Mouse (Mus musculus) stomach, embryonic 16.5 days (tissue): ENCODE measurements around the gene 6030468B19Rik. TPM values are rescaled to one million over a fixed set of nuclear protein-coding genes. Genes with fewer than 3 reads are reported as not detected.
"Not testable (repeated sequence)": the region's sequence is repeated elsewhere in the genome, so short reads cannot be mapped to it uniquely, and the experiment has no call there.

Source experiments
- ATAC-seq: fragments of 200-750 bp; cut with Nextera tagmentation; 2 replicates; pipeline ENCODE4 v1.8.0; 2017; ENCODE audit warnings: moderate number of reproducible peaks, moderate TSS enrichment; ENCODE audit not compliant: insufficient read depth, low FRiP score
- H3K27ac ChIP-seq: fragments of 300-500 bp; sonication (generic); 2 replicates; pipeline ENCODE4 v1.5.1; 2014; ENCODE audit warnings: low read length
- H3K27me3 ChIP-seq: fragments of 300-500 bp; sonication (generic); 2 replicates; pipeline ENCODE4 v1.6.1; 2014; ENCODE audit warnings: low read length, control low read depth, mixed read lengths; ENCODE audit not compliant: control insufficient read depth, insufficient read depth
- H3K36me3 ChIP-seq: fragments of 300-500 bp; sonication (generic); 2 replicates; pipeline ENCODE4 v1.6.1; 2014; ENCODE audit warnings: low read length; ENCODE audit not compliant: control insufficient read depth, insufficient read depth
- H3K4me1 ChIP-seq: fragments of 300-500 bp; sonication (generic); 2 replicates; pipeline ENCODE4 v1.6.1; 2014; ENCODE audit warnings: low read length, control low read depth, mixed read lengths; ENCODE audit not compliant: control insufficient read depth, insufficient read depth
- H3K4me2 ChIP-seq: fragments of 300-500 bp; sonication (generic); 2 replicates; pipeline ENCODE4 v1.6.1; 2014; ENCODE audit warnings: low read depth, low read length, mixed read lengths
- H3K4me3 ChIP-seq: fragments of 300-500 bp; sonication (generic); replicated peaks from 2 replicates; pipeline ENCODE4 v1.5.1; 2014; ENCODE audit warnings: mild to moderate bottlenecking, low read length
- H3K9ac ChIP-seq: fragments of 300-500 bp; sonication (generic); 2 replicates; pipeline ENCODE4 v1.6.1; 2014; ENCODE audit warnings: low read length
- H3K9me3 ChIP-seq: fragments of 300-500 bp; sonication (generic); replicated peaks from 2 replicates; pipeline ENCODE4 v1.6.1; 2016; ENCODE audit warnings: low read length, control low read depth; ENCODE audit not compliant: control insufficient read depth
- WGBS: fragments of 180-500 bp; shearing (Covaris S2); extraction: QIAGEN DNeasy Blood & Tissue Kit; methylation state at CpG from one replicate; pipeline ENCODE4 v1.1.7; 2014; 5-methylcytosine and 5-hydroxymethylcytosine counted together
- polyA plus RNA-seq: library from polyadenylated mRNA; unstranded; fragments of >200 nt; fragmentation: Nextera tagmentation; extraction: Ambion mirVana; gene quantifications from 2 replicates; pipeline ENCODE4 v1.2.1, GENCODE M21; 2015

6030468B19Rik gene
- polyA plus RNA-seq, 1 experiment from 2014 or later: 4.7 TPM

GRCm38 (mm10) chr11:117809407-117810311 is 12.2 kb downstream of the 6030468B19Rik start, which contains the start of the genes Gm20708 and Syngr2:
TSS of gene Gm20708 (plus strand) at chr11:117809668.
TSS of gene Syngr2 (plus strand) at chr11:117809668.
- H3K27me3 ChIP-seq: no peaks in the 10 kb centered on the region
- peak; percentile 73 for ATAC-seq

GRCm38 (mm10) chr11:117810401-117811046 is 13.1 kb downstream of the 6030468B19Rik start:
- H3K36me3 ChIP-seq: peaks cover 8% of the 10 kb centered on the region; the same call in 1 of the 2 replicates

More at GRCm38 (mm10) chr11:117809407-117810311, 12.2 kb downstream of the 6030468B19Rik start, which contains the start of the genes Gm20708 and Syngr2:
- Histone ChIP-seq H3K4me2 (peak within 1 kb of the TSS; percentile 97), H3K4me3 (peak within 1 kb of the TSS; percentile 89), H3K9me3 (no peaks in the 10 kb centered on the region), H3K4me1 (peaks cover 14% of the 10 kb centered on the region), H3K27ac (peak within 1 kb of the TSS; percentile 89), H3K36me3 (peaks cover 8% of the 10 kb centered on the region; the same call in 1 of the 2 replicates), H3K9ac (peak within 1 kb of the TSS; percentile 89)
- under 1% methylated on average over 75 of the region's 75 CpGs for WGBS

GRCm38 (mm10) chr11:117813867-117814266 is 16.4 kb downstream of the 6030468B19Rik start:
- H3K27me3 ChIP-seq: no peaks in the 10 kb centered on the region
- H3K4me1 ChIP-seq: peaks cover 14% of the 10 kb centered on the region
- WGBS: 56% methylated on average over 5 of the region's 5 CpGs
- H3K4me2 ChIP-seq: no peak overlapping the region
- no peaks in the 10 kb centered on the region for H3K9me3 ChIP-seq
- no peak overlapping the region for H3K4me3 ChIP-seq
- no peak overlapping the region for H3K9ac ChIP-seq
- ATAC-seq: no peak
- no peak overlapping the region for H3K27ac ChIP-seq
- H3K36me3 ChIP-seq: peaks cover 14% of the 10 kb centered on the region; the same call in 1 of the 2 replicates

More at GRCm38 (mm10) chr11:117810401-117811046, 13.1 kb downstream of the 6030468B19Rik start:
- Histone ChIP-seq H3K4me2 (peak overlapping the region; percentile 97), H3K9me3 (no peaks in the 10 kb centered on the region), H3K27me3 (no peaks in the 10 kb centered on the region), H3K4me3 (peak overlapping the region; percentile 89), H3K9ac (peak overlapping the region; percentile 89), H3K4me1 (peaks cover 14% of the 10 kb centered on the region), H3K27ac (peak overlapping the region; percentile 89)
- WGBS: under 1% methylated on average over 21 of the region's 21 CpGs
- peak; percentile 88 for ATAC-seq

- WGBS: 81% methylated on average over 6 of the region's 6 CpGs
- Histone ChIP-seq H3K9me3 (no peaks in the 10 kb centered on the region), H3K27me3 (no peaks in the 10 kb centered on the region), H3K9ac (no peak overlapping the region), H3K27ac (no peak overlapping the region), H3K4me1 (peaks cover 10% of the 10 kb centered on the region), H3K36me3 (peaks cover 14% of the 10 kb centered on the region; the same call in 1 of the 2 replicates), H3K4me3 (no peak overlapping the region), H3K4me2 (no peak overlapping the region)
- no peak for ATAC-seq
Measured at GRCm38 (mm10) chr11:117814704-117815366, 17.4 kb downstream of the 6030468B19Rik start.

GRCm38 (mm10) chr11:117815850-117816249 is 18.4 kb downstream of the 6030468B19Rik start:
- not testable (repeated sequence) for H3K4me2 ChIP-seq, H3K27me3 ChIP-seq, H3K4me1 ChIP-seq, ATAC-seq, H3K27ac ChIP-seq, H3K9me3 ChIP-seq, H3K9ac ChIP-seq, H3K4me3 ChIP-seq
- WGBS: 71% methylated on average over 9 of the region's 9 CpGs
- H3K36me3 ChIP-seq: peaks cover 14% of the 10 kb centered on the region; the same call in 1 of the 2 replicates

GRCm38 (mm10) chr11:117816389-117816996 is 19.0 kb downstream of the 6030468B19Rik start:
- no peaks in the 10 kb centered on the region for H3K27me3 ChIP-seq
- ATAC-seq: no peak
- no peak overlapping the region for H3K4me2 ChIP-seq
- H3K36me3 ChIP-seq: peaks cover 14% of the 10 kb centered on the region; the same call in 1 of the 2 replicates
- 85% methylated on average over 13 of the region's 13 CpGs for WGBS
- H3K9me3 ChIP-seq: no peaks in the 10 kb centered on the region
- peaks cover under 1% of the 10 kb centered on the region; the same call in 1 of the 2 replicates for H3K4me1 ChIP-seq
- H3K9ac ChIP-seq: no peak overlapping the region
- no peak overlapping the region for H3K4me3 ChIP-seq
- H3K27ac ChIP-seq: no peak overlapping the region

GRCm38 (mm10) chr11:117819095-117819494 is 21.6 kb downstream of the 6030468B19Rik start:
- 0 out of 2 replicates have a peak, but pooled peaks cover 5% of the 10 kb centered on the region for H3K36me3 ChIP-seq
- H3K27ac ChIP-seq: no peak overlapping the region
- no peak overlapping the region for H3K9ac ChIP-seq
- no peak overlapping the region for H3K4me2 ChIP-seq
- H3K4me3 ChIP-seq: no peak overlapping the region
- H3K27me3 ChIP-seq: no peaks in the 10 kb centered on the region
- no peaks in the 10 kb centered on the region for H3K9me3 ChIP-seq
- peaks cover 17% of the 10 kb centered on the region for H3K4me1 ChIP-seq
- WGBS: 84% methylated on average over 8 of the region's 8 CpGs
- ATAC-seq: no peak

GRCm38 (mm10) chr11:117820173-117820572 is 22.7 kb downstream of the 6030468B19Rik start:
- Histone ChIP-seq H3K36me3 (0 out of 2 replicates have a peak, but pooled peaks cover 5% of the 10 kb centered on the region), H3K9me3 (no peaks in the 10 kb centered on the region), H3K4me2 (no peak overlapping the region), H3K4me1 (peaks cover 25% of the 10 kb centered on the region), H3K9ac (no peak overlapping the region), H3K27me3 (no peaks in the 10 kb centered on the region), H3K27ac (no peak overlapping the region), H3K4me3 (no peak overlapping the region)
- 79% methylated on average over 7 of the region's 7 CpGs for WGBS
- no peak for ATAC-seq
